Mouse (Mus musculus) liver, embryonic 12.5 days (tissue): Measurements from ENCODE around the gene Dlx3. TPM values are rescaled to one million over a fixed set of nuclear protein-coding genes. Genes with fewer than 3 reads are reported as not detected.

Experiments
- ATAC-seq: fragments of 200-750 bp; cut with Nextera tagmentation; 2 replicates; pipeline ENCODE4 v1.8.0; 2017; ENCODE audit warnings: moderate number of reproducible peaks, mild to moderate bottlenecking, moderate library complexity
- H3K27ac ChIP-seq: fragments of 300-500 bp; sonication (generic); 2 replicates; pipeline ENCODE4 v1.5.1; 2016; ENCODE audit warnings: mild to moderate bottlenecking
- H3K27me3 ChIP-seq: fragments of 300-500 bp; sonication (generic); replicated peaks from 2 replicates; pipeline ENCODE4 v1.6.1; 2016; ENCODE audit warnings: mild to moderate bottlenecking, moderate library complexity
- H3K36me3 ChIP-seq: fragments of 300-500 bp; sonication (generic); 2 replicates; pipeline ENCODE4 v1.6.1; 2016; ENCODE audit warnings: mild to moderate bottlenecking, moderate library complexity
- H3K4me1 ChIP-seq: fragments of 300-500 bp; sonication (generic); 2 replicates; pipeline ENCODE4 v1.6.1; 2016
- H3K4me2 ChIP-seq: fragments of 300-500 bp; sonication (generic); 2 replicates; pipeline ENCODE4 v1.6.1; 2016; ENCODE audit warnings: mild to moderate bottlenecking, moderate library complexity
- H3K4me3 ChIP-seq: fragments of 300-500 bp; sonication (generic); 2 replicates; pipeline ENCODE4 v1.5.1; 2016; ENCODE audit warnings: mild to moderate bottlenecking, moderate library complexity
- H3K9ac ChIP-seq: fragments of 300-500 bp; sonication (generic); 2 replicates; pipeline ENCODE4 v1.6.1; 2016; ENCODE audit warnings: mild to moderate bottlenecking, moderate library complexity
- H3K9me3 ChIP-seq: fragments of 300-500 bp; sonication (generic); replicated peaks from 2 replicates; pipeline ENCODE4 v1.6.1; 2016; ENCODE audit warnings: mild to moderate bottlenecking, moderate library complexity
- WGBS: fragments of 180-500 bp; shearing (Covaris S2); methylation state at CpG from one replicate; pipeline ENCODE4 v1.1.7; 2016; ENCODE audit not compliant: insufficient replicate concordance; 5-methylcytosine and 5-hydroxymethylcytosine counted together
- polyA plus RNA-seq: library from polyadenylated mRNA; unstranded; fragments of >200 nt; fragmentation: Nextera tagmentation; extraction: Ambion mirVana; gene quantifications from 2 replicates; pipeline ENCODE4 v1.2.1, GENCODE M21; 2016

The Dlx3 gene
- polyA plus RNA-seq, 1 experiment from 2014 or later = 0.05 TPM

- Histone ChIP-seq H3K4me3 (no peak overlapping the region), H3K9me3 (no peaks in the 10 kb centered on the region), H3K36me3 (no peaks in the 10 kb centered on the region), H3K4me2 (no peak overlapping the region), H3K27me3 (peaks cover 99% of the 10 kb centered on the region), H3K4me1 (peaks cover 8% of the 10 kb centered on the region), H3K27ac (no peak overlapping the region), H3K9ac (no peak overlapping the region)
- 4% methylated on average over 33 of the region's 33 CpGs for WGBS
- ATAC-seq = no peak
Observed at GRCm38 (mm10) chr11:95150269-95151049, 30.5 kb downstream of the Dlx3 start.

DNA sequence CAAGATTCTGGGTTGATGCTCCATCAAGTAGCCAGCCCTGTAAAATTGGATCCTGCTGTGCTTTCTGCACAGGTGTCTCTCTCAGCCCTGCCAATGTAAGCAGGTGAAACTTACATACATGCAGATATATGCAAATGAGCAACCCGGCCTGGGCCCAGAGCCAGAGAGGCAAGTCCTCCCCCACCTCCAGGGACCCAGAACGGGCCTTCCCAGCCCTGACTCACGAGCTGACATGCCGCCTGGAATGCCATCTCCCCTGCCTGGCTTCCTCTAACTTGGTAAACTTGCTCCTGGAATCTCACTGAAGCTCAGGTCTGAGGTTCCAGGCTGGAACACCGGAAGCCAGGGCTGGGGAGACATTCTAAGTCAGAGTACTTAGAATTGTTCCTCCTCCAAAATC, 33.2 kb downstream of the Dlx3 start:
- H3K4me2 ChIP-seq = no peak overlapping the region
- no peaks in the 10 kb centered on the region for H3K4me1 ChIP-seq
- no peaks in the 10 kb centered on the region for H3K9me3 ChIP-seq
- no peaks in the 10 kb centered on the region for H3K36me3 ChIP-seq
- no peak overlapping the region for H3K9ac ChIP-seq
- no peak for ATAC-seq
- no peak overlapping the region for H3K4me3 ChIP-seq
- H3K27ac ChIP-seq = no peak overlapping the region
- WGBS = 42% methylated on average over 5 of the region's 5 CpGs
- peaks cover 93% of the 10 kb centered on the region for H3K27me3 ChIP-seq

DNA sequence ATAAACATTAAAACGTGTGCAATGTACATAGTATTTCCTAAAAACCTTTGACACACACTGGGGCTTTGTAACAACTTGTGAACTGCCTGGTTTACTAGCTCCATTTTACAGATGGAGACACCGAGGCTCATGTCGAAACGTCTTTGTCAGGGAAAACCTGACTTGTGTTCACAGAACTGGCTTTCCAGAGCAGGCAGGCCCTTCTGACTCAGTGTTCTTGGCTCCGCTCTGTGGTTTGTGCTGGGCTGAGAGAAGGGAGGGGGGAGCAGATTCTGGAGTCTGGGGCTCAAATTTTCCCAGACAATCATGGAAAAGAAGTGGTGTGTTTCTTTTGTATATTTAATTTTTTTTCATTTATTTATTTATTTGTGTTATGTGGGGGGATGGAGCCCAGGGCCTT, 33.8 kb downstream of the Dlx3 start:
- 55% methylated on average over 5 of the region's 5 CpGs for WGBS

GRCm38 (mm10) chr11:95155511-95155910, 35.6 kb downstream of the Dlx3 start:
- no peak for ATAC-seq
- Histone ChIP-seq H3K4me2 (no peak overlapping the region), H3K4me3 (no peak overlapping the region), H3K36me3 (no peaks in the 10 kb centered on the region), H3K9ac (no peak overlapping the region), H3K27me3 (peaks cover 88% of the 10 kb centered on the region), H3K27ac (no peak overlapping the region), H3K4me1 (no peaks in the 10 kb centered on the region), H3K9me3 (no peaks in the 10 kb centered on the region)
- 57% methylated on average over 2 of the region's 2 CpGs for WGBS

More for the DNA sequence above, 33.8 kb downstream of the Dlx3 start:
- ATAC-seq = no peak
- Histone ChIP-seq H3K4me2 (no peak overlapping the region), H3K9ac (no peak overlapping the region), H3K36me3 (no peaks in the 10 kb centered on the region), H3K27me3 (peaks cover 93% of the 10 kb centered on the region), H3K4me3 (no peak overlapping the region), H3K9me3 (no peaks in the 10 kb centered on the region), H3K27ac (no peak overlapping the region), H3K4me1 (no peaks in the 10 kb centered on the region)

DNA sequence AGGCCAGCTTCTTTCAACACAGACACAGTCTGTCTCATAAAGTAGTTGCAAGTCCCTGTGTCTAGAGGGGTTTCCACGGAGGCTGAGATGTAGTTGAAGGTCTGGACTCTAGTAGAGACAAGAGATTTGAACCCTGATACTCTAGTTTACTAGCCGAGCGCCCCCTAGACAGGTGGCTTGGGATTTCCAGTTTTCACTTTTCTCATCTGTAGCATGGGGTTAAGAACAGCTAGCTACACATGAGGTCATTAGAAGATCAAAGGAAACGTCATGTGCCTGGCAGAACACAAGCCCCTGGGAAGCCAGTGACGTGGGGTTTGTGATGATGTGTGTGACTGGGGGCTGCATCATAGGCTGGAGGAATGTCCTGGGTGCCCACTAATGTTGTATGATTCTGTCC, 37.4 kb downstream of the Dlx3 start:
- Histone ChIP-seq H3K27ac (no peak overlapping the region), H3K4me3 (no peak overlapping the region), H3K27me3 (peaks cover 76% of the 10 kb centered on the region), H3K9ac (no peak overlapping the region), H3K9me3 (no peaks in the 10 kb centered on the region), H3K4me2 (no peak overlapping the region), H3K36me3 (no peaks in the 10 kb centered on the region), H3K4me1 (no peaks in the 10 kb centered on the region)
- WGBS = 40% methylated on average over 5 of the region's 5 CpGs
- no peak for ATAC-seq

GRCm38 (mm10) chr11:95157872-95158271, 38.0 kb downstream of the Dlx3 start:
- no peak for ATAC-seq
- WGBS = 50% methylated on average over 5 of the region's 5 CpGs
- Histone ChIP-seq H3K9ac (no peak overlapping the region), H3K9me3 (no peaks in the 10 kb centered on the region), H3K27ac (no peak overlapping the region), H3K4me3 (no peak overlapping the region), H3K4me1 (no peaks in the 10 kb centered on the region), H3K36me3 (no peaks in the 10 kb centered on the region), H3K4me2 (no peak overlapping the region), H3K27me3 (peaks cover 74% of the 10 kb centered on the region)

DNA sequence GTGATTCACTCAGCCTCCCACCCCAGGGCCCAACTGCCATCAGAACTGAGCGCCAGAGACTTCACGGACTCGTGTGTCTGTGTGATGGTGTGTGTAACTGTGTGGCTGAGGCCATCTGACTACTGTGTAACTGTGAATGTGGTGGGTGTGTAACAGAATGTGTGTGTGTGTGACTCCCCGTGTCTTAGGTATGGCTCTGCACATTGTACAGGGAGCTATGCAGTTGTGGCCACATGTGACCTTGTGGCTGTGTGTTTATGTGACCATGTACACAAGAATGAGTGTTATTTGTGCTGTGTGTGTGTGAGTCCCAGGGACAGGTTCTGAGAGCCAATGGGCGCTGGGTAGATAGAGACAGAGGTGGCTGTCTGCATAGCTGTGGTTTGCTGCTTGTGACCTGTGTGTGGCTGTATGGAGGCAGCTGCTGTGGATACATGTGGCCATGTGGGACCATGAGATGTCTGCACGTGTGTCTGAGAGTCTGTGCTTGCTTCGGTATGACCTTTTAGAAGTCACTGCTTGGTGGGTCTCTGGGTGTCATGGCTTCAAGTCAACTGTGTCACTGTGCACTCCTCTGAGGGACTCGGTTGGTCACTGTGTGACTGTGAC, 39.9 kb downstream of the Dlx3 start:
- H3K27ac ChIP-seq = no peak overlapping the region
- no peak overlapping the region for H3K4me2 ChIP-seq
- H3K27me3 ChIP-seq = peaks cover 66% of the 10 kb centered on the region
- no peak for ATAC-seq
- H3K9me3 ChIP-seq = no peaks in the 10 kb centered on the region
- H3K4me1 ChIP-seq = no peaks in the 10 kb centered on the region
- H3K9ac ChIP-seq = no peak overlapping the region
- no peaks in the 10 kb centered on the region for H3K36me3 ChIP-seq
- no peak overlapping the region for H3K4me3 ChIP-seq
- WGBS = 67% methylated on average over 8 of the region's 8 CpGs

- Histone ChIP-seq H3K27me3 (peaks cover 58% of the 10 kb centered on the region), H3K9ac (no peak overlapping the region), H3K4me2 (no peak overlapping the region), H3K4me1 (no peaks in the 10 kb centered on the region), H3K27ac (no peak overlapping the region), H3K9me3 (no peaks in the 10 kb centered on the region), H3K4me3 (no peak overlapping the region), H3K36me3 (no peaks in the 10 kb centered on the region)
- 36% methylated on average over 7 of the region's 7 CpGs for WGBS
- ATAC-seq = no peak
Observed at GRCm38 (mm10) chr11:95160693-95161092, 40.8 kb downstream of the Dlx3 start.

- no peak overlapping the region for H3K9ac ChIP-seq
- no peak overlapping the region for H3K4me2 ChIP-seq
- no peaks in the 10 kb centered on the region for H3K36me3 ChIP-seq
- WGBS = 57% methylated on average over 4 of the region's 4 CpGs
- H3K4me3 ChIP-seq = no peak overlapping the region
- H3K27ac ChIP-seq = no peak overlapping the region
- H3K9me3 ChIP-seq = no peaks in the 10 kb centered on the region
- no peak for ATAC-seq
- H3K4me1 ChIP-seq = no peaks in the 10 kb centered on the region
- peaks cover 47% of the 10 kb centered on the region for H3K27me3 ChIP-seq
Observed at GRCm38 (mm10) chr11:95161708-95162107, 41.8 kb downstream of the Dlx3 start.

- ATAC-seq = no peak
- H3K4me1 ChIP-seq = no peaks in the 10 kb centered on the region
- H3K9me3 ChIP-seq = no peaks in the 10 kb centered on the region
- no peak overlapping the region for H3K4me3 ChIP-seq
- no peak overlapping the region for H3K9ac ChIP-seq
- no peak overlapping the region for H3K27ac ChIP-seq
- H3K27me3 ChIP-seq = peaks cover 16% of the 10 kb centered on the region
- 56% methylated on average over 5 of the region's 5 CpGs for WGBS
- no peak overlapping the region for H3K4me2 ChIP-seq
- H3K36me3 ChIP-seq = no peaks in the 10 kb centered on the region
Observed at GRCm38 (mm10) chr11:95165857-95166256, 45.9 kb downstream of the Dlx3 start.
